In genomic region chr13:37962541-37962940, GRCm38 (mm10) we compare ENCODE assay signal across 21 mouse cellular contexts. TPM values are rescaled to one million over a fixed set of nuclear protein-coding genes. Genes with fewer than 3 reads are reported as not detected.
DNase-seq lines count a peak whose midpoint lies in the region; ATAC-seq lines count a peak whose summit lies in the region.
"Had no signal": no experiment of that assay in that cellular context is flagged by ENCODE, and none has a peak within 500 bp of the region (broad histone marks: within the 10 kb centered on the region; RNA-seq: fewer than 3 reads in every experiment).

No protein-coding gene starts in this region.

- no peaks in the 10 kb centered on the region; the same call in 1 of the 2 replicates for H3K9me3 ChIP-seq in embryonic facial prominence, embryonic 10.5 days
- no peaks in the 10 kb centered on the region for H3K9me3 ChIP-seq in embryonic facial prominence, embryonic 15.5 days (replicated peaks)
- no peaks in the 10 kb centered on the region for H3K9me3 ChIP-seq in limb, embryonic 15.5 days
- H3K9me3 ChIP-seq in hindbrain, embryonic 13.5 days, result no peaks in the 10 kb centered on the region
- H3K9me3 ChIP-seq: embryonic facial prominence, embryonic 12.5 days; forebrain, embryonic 13.5 days; forebrain, embryonic 15.5 days had no signal

- WGBS in embryonic facial prominence, embryonic 10.5 days, result 84% methylated on average over 9 of the region's 9 CpGs
- WGBS in embryonic facial prominence, embryonic 15.5 days, result 67% methylated on average over 9 of the region's 9 CpGs
- WGBS in limb, embryonic 15.5 days, result 69% methylated on average over 9 of the region's 9 CpGs
- 90% methylated on average over 9 of the region's 9 CpGs for WGBS in hindbrain, embryonic 13.5 days

- peaks cover 40% of the 10 kb centered on the region for H3K4me1 ChIP-seq in embryonic facial prominence, embryonic 10.5 days
- peaks cover 29% of the 10 kb centered on the region for H3K4me1 ChIP-seq in embryonic facial prominence, embryonic 15.5 days
- H3K4me1 ChIP-seq in limb, embryonic 15.5 days, result peaks cover 32% of the 10 kb centered on the region
- H3K4me1 ChIP-seq in hindbrain, embryonic 13.5 days (replicated peaks), result peaks cover 27% of the 10 kb centered on the region

- ATAC-seq in embryonic facial prominence, embryonic 15.5 days (ENCODE audit: insufficient number of reproducible peaks, low FRiP score, low TSS enrichment, low read depth), result no peak
- no peak for ATAC-seq in limb, embryonic 15.5 days (ENCODE audit: insufficient number of reproducible peaks, low FRiP score, low TSS enrichment, low read depth)
- no peak for ATAC-seq in hindbrain, embryonic 13.5 days (ENCODE audit: low FRiP score)
- ATAC-seq: forebrain, postnatal 0 days; Patski had no signal

- DNase-seq in embryonic facial prominence, embryonic 10.5 days (ENCODE audit: low spot score), result no peak
- peak; percentile 65 for DNase-seq in gonadal fat pad, adult 2 months (ENCODE audit: low read depth)
- no peak for DNase-seq in Muller cell, postnatal 12 days (ENCODE audit: inconsistent ontology term)
- no peak for DNase-seq in layer of hippocampus, adult 8-10 months (ENCODE audit: low spot score in 2 of 2)
- DNase-seq in kidney, postnatal 25 days, result no peak
- DNase-seq: adrenal gland, adult 8-10 months; adrenal gland, postnatal 25 days; cerebellum, adult 11 months; cerebellum, adult 18-20 months; cerebellum, adult 8-10 months; cerebellum, postnatal 14 days; cerebellum, postnatal 36 days; embryo, embryonic 11 days; forebrain, postnatal 0 days had no signal

- H3K27ac ChIP-seq in embryonic facial prominence, embryonic 10.5 days (replicated peaks), result 0 out of 2 replicates have a peak overlapping the region, but pooled peaks have one; percentile 4
- 0 out of 2 replicates have a peak overlapping the region, but pooled peaks have one; percentile 25 for H3K27ac ChIP-seq in embryonic facial prominence, embryonic 15.5 days (replicated peaks)
- 0 out of 2 replicates have a peak overlapping the region, but pooled peaks have one; percentile 40 for H3K27ac ChIP-seq in limb, embryonic 15.5 days
- H3K27ac ChIP-seq in hindbrain, embryonic 13.5 days, result no peak overlapping the region
- H3K27ac ChIP-seq: embryonic facial prominence, embryonic 12.5 days; forebrain, embryonic 13.5 days; forebrain, embryonic 15.5 days had no signal

- no peak overlapping the region for H3K9ac ChIP-seq in embryonic facial prominence, embryonic 15.5 days
- H3K9ac ChIP-seq in limb, embryonic 15.5 days, result no peak overlapping the region
- H3K9ac ChIP-seq in hindbrain, embryonic 13.5 days, result no peak overlapping the region
- H3K9ac ChIP-seq: embryonic facial prominence, embryonic 12.5 days; forebrain, embryonic 13.5 days; forebrain, embryonic 15.5 days; forebrain, postnatal 0 days had no signal

- H3K27me3 ChIP-seq in embryonic facial prominence, embryonic 10.5 days (replicated peaks; ENCODE audit: low read depth, poor library complexity, severe bottlenecking), result peaks cover 14% of the 10 kb centered on the region
- no peaks in the 10 kb centered on the region for H3K27me3 ChIP-seq in embryonic facial prominence, embryonic 15.5 days
- H3K27me3 ChIP-seq in limb, embryonic 15.5 days, result no peaks in the 10 kb centered on the region
- H3K27me3 ChIP-seq in hindbrain, embryonic 13.5 days, result peaks cover 15% of the 10 kb centered on the region
- H3K27me3 ChIP-seq: embryonic facial prominence, embryonic 12.5 days; forebrain, embryonic 15.5 days; Patski had no signal

- no peaks in the 10 kb centered on the region for H3K36me3 ChIP-seq in embryonic facial prominence, embryonic 10.5 days (replicated peaks)
- no peaks in the 10 kb centered on the region for H3K36me3 ChIP-seq in embryonic facial prominence, embryonic 15.5 days
- no peaks in the 10 kb centered on the region for H3K36me3 ChIP-seq in limb, embryonic 15.5 days
- no peaks in the 10 kb centered on the region for H3K36me3 ChIP-seq in hindbrain, embryonic 13.5 days
- H3K36me3 ChIP-seq: embryonic facial prominence, embryonic 12.5 days; forebrain, embryonic 15.5 days had no signal

- no peak overlapping the region for H3K4me3 ChIP-seq in embryonic facial prominence, embryonic 10.5 days
- no peak overlapping the region for H3K4me3 ChIP-seq in embryonic facial prominence, embryonic 15.5 days (replicated peaks)
- H3K4me3 ChIP-seq in limb, embryonic 15.5 days, result no peak overlapping the region
- no peak overlapping the region for H3K4me3 ChIP-seq in hindbrain, embryonic 13.5 days
- H3K4me3 ChIP-seq: embryonic facial prominence, embryonic 12.5 days; forebrain, embryonic 13.5 days; forebrain, embryonic 15.5 days had no signal

- no peak overlapping the region for H3K4me2 ChIP-seq in embryonic facial prominence, embryonic 15.5 days (replicated peaks)
- no peak overlapping the region for H3K4me2 ChIP-seq in limb, embryonic 15.5 days
- no peak overlapping the region for H3K4me2 ChIP-seq in hindbrain, embryonic 13.5 days
- H3K4me2 ChIP-seq: forebrain, embryonic 13.5 days; forebrain, embryonic 15.5 days had no signal

RNA-seq across cellular contexts. Expression of gene Ssr1, which starts 31.5 kb away (rescaled TPM):
- polyA plus RNA-seq in embryonic facial prominence, embryonic 10.5 days (2016; fragmentation: Nextera tagmentation; extraction: Ambion mirVana), result 107 and 110 TPM in 2 replicates
- 130 and 131 TPM in 2 replicates for polyA plus RNA-seq in embryonic facial prominence, embryonic 15.5 days (2015; fragmentation: Nextera tagmentation; extraction: Ambion mirVana)
- polyA plus RNA-seq in gonadal fat pad, adult 2 months (2012; rRNA removed), result 17.2 and 21.7 TPM in 2 replicates
- 152 TPM in 2 replicates for polyA plus RNA-seq in limb, embryonic 15.5 days (2015; fragmentation: Nextera tagmentation; extraction: Ambion mirVana)
- 100 to 1,000 TPM in 1 of 4 experiments, 10 to 100 TPM in 3; 92.0 to 103 (median 98.7) TPM for total RNA-seq in layer of hippocampus, adult 8-10 months (2022)
- polyA plus RNA-seq in hindbrain, embryonic 13.5 days (2015; fragmentation: Nextera tagmentation; extraction: Ambion mirVana), result 67.2 and 70.0 TPM in 2 replicates
